Mouse (Mus musculus) CH12.LX (cell line): ENCODE data around the gene Dcp1b. TPM values are rescaled to one million over a fixed set of nuclear protein-coding genes. Genes with fewer than 3 reads are reported as not detected.

Experiments
- DNase-seq: peaks from one replicate; pipeline ENCODE4 v3.0.0-alpha.2; 2013; ENCODE audit errors: extremely low read depth
- H3K27ac ChIP-seq: 2 replicates; pipeline ENCODE4 v1.5.1; 2012; ENCODE audit warnings: low read depth, mild to moderate bottlenecking, control low read depth, moderate library complexity; ENCODE audit not compliant: insufficient read depth
- H3K27me3 ChIP-seq: replicated peaks from 2 replicates; pipeline ENCODE3; 2012; ENCODE audit warnings: inconsistent platforms
- H3K36me3 ChIP-seq, 2 experiments: replicated peaks in 1 of 2; 2 replicates each; pipeline versions ENCODE3 to v1.6.1; 2012; ENCODE audit warnings: inconsistent platforms in 1 of 2, low read length in 1 of 2, mild to moderate bottlenecking in 1 of 2, mixed read lengths in 1 of 2, moderate library complexity in 1 of 2; ENCODE audit not compliant: control insufficient read depth in 1 of 2, insufficient read depth in 1 of 2
- H3K4me1 ChIP-seq, 2 experiments: 2 replicates each; pipeline ENCODE4 v1.6.1; 2012; ENCODE audit warnings: inconsistent platforms in 1 of 2, moderate library complexity in 1 of 2; ENCODE audit not compliant: insufficient read depth in 2 of 2, control insufficient read depth in 1 of 2
- H3K4me2 ChIP-seq: 2 replicates; pipeline ENCODE4 v1.6.1; 2012; ENCODE audit warnings: low read depth, mild to moderate bottlenecking, control low read depth; ENCODE audit not compliant: poor library complexity, insufficient read depth, severe bottlenecking
- H3K4me3 ChIP-seq, 3 experiments: fragments of 150-350 bp in 1 of 3; sonication (generic) in 1 of 3; replicated peaks in 1 of 3; 2 replicates each; pipeline versions ENCODE3 to v1.5.1; 2011 to 2012; ENCODE audit warnings: low read depth in 2 of 3, low read length in 2 of 3, mild to moderate bottlenecking in 2 of 3, moderate library complexity in 2 of 3, control low read depth in 1 of 3, improper control_type of control experiment in 1 of 3, inconsistent platforms in 1 of 3, mixed read lengths in 1 of 3; ENCODE audit not compliant: poor library complexity in 1 of 3
- H3K79me2 ChIP-seq: replicated peaks from 2 replicates; pipeline ENCODE4 v1.6.1; 2012; ENCODE audit warnings: mild to moderate bottlenecking, moderate library complexity; ENCODE audit not compliant: control insufficient read depth, poor library complexity, insufficient read depth, severe bottlenecking; ENCODE audit errors: extremely low read depth
- H3K9ac ChIP-seq: 2 replicates; pipeline ENCODE4 v1.6.1; 2012; ENCODE audit warnings: low read depth, mild to moderate bottlenecking, control low read depth, moderate library complexity; ENCODE audit not compliant: insufficient read depth
- H3K9me3 ChIP-seq: replicated peaks from 2 replicates; pipeline ENCODE3; 2012; ENCODE audit warnings: low read length, inconsistent platforms, mixed read lengths
- CHD2 ChIP-seq: IDR thresholded peaks from 2 replicates; pipeline ENCODE4 v1.6.1; 2011; ENCODE audit warnings: low read length, improper control_type of control experiment
- CTCF ChIP-seq, 2 experiments: IDR thresholded peaks in 1 of 2; conservative IDR thresholded peaks in 1 of 2; 2 replicates each; pipeline ENCODE4 v1.5.1; 2011 to 2012; ENCODE audit warnings: low read depth in 2 of 2, low read length in 2 of 2, improper control_type of control experiment in 1 of 2, inconsistent platforms in 1 of 2, mild to moderate bottlenecking in 1 of 2, moderate library complexity in 1 of 2
- E2F4 ChIP-seq: IDR thresholded peaks from 2 replicates; pipeline ENCODE4 v1.6.1; 2011; ENCODE audit warnings: low read depth, low read length, improper control_type of control experiment; ENCODE audit not compliant: insufficient replicate concordance
- ETS1 ChIP-seq: conservative IDR thresholded peaks from 2 replicates; pipeline ENCODE4 v1.6.1; 2012; ENCODE audit warnings: low read depth, mild to moderate bottlenecking, inconsistent platforms, low read length, improper control_type of control experiment, moderate library complexity
- GABPA ChIP-seq: IDR thresholded peaks from 2 replicates; pipeline ENCODE4 v1.6.1; 2012; ENCODE audit warnings: low read depth, low read length, improper control_type of control experiment, inconsistent platforms; ENCODE audit not compliant: insufficient replicate concordance
- HCFC1 ChIP-seq: IDR thresholded peaks from 2 replicates; pipeline ENCODE4 v1.6.1; 2012; ENCODE audit warnings: low read depth, mild to moderate bottlenecking, inconsistent platforms, low read length, improper control_type of control experiment
- JUN ChIP-seq: IDR thresholded peaks from 2 replicates; pipeline ENCODE4 v1.6.1; 2011; ENCODE audit warnings: low read depth, mild to moderate bottlenecking, low read length, improper control_type of control experiment, moderate library complexity; ENCODE audit not compliant: insufficient read depth
- MAX ChIP-seq: IDR thresholded peaks from 2 replicates; pipeline ENCODE4 v1.6.1; 2011; ENCODE audit warnings: low read length, improper control_type of control experiment
- MYC ChIP-seq: IDR thresholded peaks from 2 replicates; pipeline ENCODE4 v1.6.1; 2011; ENCODE audit warnings: low read depth, mild to moderate bottlenecking, improper control_type of control experiment, low read length
- NRF1 ChIP-seq: IDR thresholded peaks from 2 replicates; pipeline ENCODE4 v1.6.1; 2014; ENCODE audit warnings: low read depth, mild to moderate bottlenecking, inconsistent platforms, low read length, improper control_type of control experiment, moderate library complexity
- RCOR1 ChIP-seq: conservative IDR thresholded peaks from 2 replicates; pipeline ENCODE4 v1.6.1; 2012; ENCODE audit warnings: low read depth, mild to moderate bottlenecking, inconsistent platforms, low read length, improper control_type of control experiment
- SIN3A ChIP-seq: IDR thresholded peaks from 2 replicates; pipeline ENCODE4 v1.6.1; 2012; ENCODE audit warnings: low read length, improper control_type of control experiment, inconsistent platforms
- TCF12 ChIP-seq: IDR thresholded peaks from 2 replicates; pipeline ENCODE4 v1.6.1; 2014; ENCODE audit warnings: low read depth, mild to moderate bottlenecking, inconsistent platforms, low read length, improper control_type of control experiment
- ZC3H11A ChIP-seq: IDR thresholded peaks from 2 replicates; pipeline ENCODE4 v1.6.1; 2012; ENCODE audit warnings: low read depth, mild to moderate bottlenecking, inconsistent platforms, low read length, improper control_type of control experiment
- ZNF384 ChIP-seq: IDR thresholded peaks from 2 replicates; pipeline ENCODE4 v1.6.1; 2012; ENCODE audit warnings: low read depth, low read length, improper control_type of control experiment, inconsistent platforms
- dilution Hi-C: fragments of 300-500 bp; cut with MboI; formaldehyde crosslinking; loops from 2 replicates; pipeline ENCODE4 v1.14.3; 2020; ENCODE audit warnings: low sequenced_read_pairs; ENCODE audit not compliant: extremely low pct_unique_long_range_greater_than_20kb, extremely low pct_ligation_motif_present
- in situ Hi-C: fragments of 300-500 bp; cut with MboI; formaldehyde crosslinking; loops from 3 replicates; pipeline ENCODE4 v1.14.3; 2019; ENCODE audit warnings: low sequenced_read_pairs, low pct_ligation_motif_present, low pct_unique_long_range_greater_than_20kb, mixed read lengths
- polyA plus RNA-seq: library from polyadenylated mRNA; unstranded; fragments of >175 nt; gene quantifications from 2 replicates; pipeline ENCODE4 v1.2.1, GENCODE M21; 2012; ENCODE audit warnings: low read depth; ENCODE audit not compliant: insufficient read length
- total RNA-seq, 2 experiments: library from RNA; depleted of rRNA; stranded (reverse); fragments of 300-350 nt in 1 of 2; fragments of >200 nt in 1 of 2; gene quantifications; 2 replicates each; pipeline ENCODE4 v1.2.3; 2012 to 2014

The Dcp1b gene
- total and polyA plus RNA-seq, 3 experiments, result 1.6 to 2.5 (median 2.2) TPM

DNA sequence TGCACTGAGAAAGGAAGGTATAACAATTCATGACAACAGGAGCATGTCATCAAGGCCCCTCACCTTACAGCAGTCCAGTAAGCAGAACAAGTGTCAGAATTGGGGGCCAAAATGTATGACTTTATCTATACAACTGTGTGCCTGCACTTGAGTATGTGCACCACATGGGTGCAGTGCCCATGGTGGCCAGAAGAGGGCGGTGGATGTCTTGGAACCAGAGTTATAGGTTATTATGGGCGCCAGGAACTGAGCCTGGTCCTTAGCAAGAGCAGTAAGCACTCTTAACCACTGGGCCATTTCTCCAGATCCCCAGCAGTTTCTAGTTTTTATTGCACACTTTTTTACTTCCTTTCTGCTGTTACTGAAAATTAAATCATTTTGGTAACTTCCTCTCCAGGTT, 71.0 kb downstream of the Dcp1b start:
- Histone ChIP-seq H3K4me2 (no peak overlapping the region), H3K27me3 (peaks cover 42% of the 10 kb centered on the region), H3K79me2 (no peaks in the 10 kb centered on the region), H3K9ac (no peak overlapping the region), H3K4me3 (no peak overlapping the region), H3K9me3 (peaks cover 11% of the 10 kb centered on the region), H3K27ac (no peak overlapping the region), H3K4me1 (no peaks in the 10 kb centered on the region), H3K36me3 (no peaks in the 10 kb centered on the region)
- TF ChIP-seq CHD2, result no peak
- peak; percentile 9 to 13; a peak in 2 of 4 replicates for TF ChIP-seq CTCF (conservative IDR thresholded peaks at IDR 0.05 in 1 of 2, IDR thresholded peaks at IDR 0.05 in 1 of 2; ENCODE audit: low read depth in 2 of 2, low read length in 2 of 2)
- in situ Hi-C loops, result no loop called here
- dilution Hi-C loops, result no loop called here
- DNase-seq, result no peak

DNA sequence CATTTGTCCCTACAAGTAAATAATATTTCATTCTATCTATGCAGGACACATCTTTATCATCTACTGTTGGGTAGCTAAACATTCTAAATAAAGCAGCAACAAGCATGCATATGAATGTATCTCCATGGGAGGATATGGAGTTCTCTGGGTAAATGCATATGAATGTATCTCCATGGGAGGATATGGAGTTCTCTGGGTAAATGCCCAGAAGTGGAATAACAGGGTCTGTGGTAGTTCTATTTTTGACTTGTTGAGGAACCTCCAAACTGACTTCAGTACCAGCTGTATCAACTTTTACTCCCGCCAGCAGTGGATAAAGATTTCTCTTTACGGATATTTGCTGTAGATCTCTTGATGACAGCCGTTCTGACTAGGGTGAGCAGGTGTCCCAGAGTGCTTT, 73.5 kb downstream of the Dcp1b start:
- Histone ChIP-seq H3K27ac (no peak overlapping the region), H3K4me2 (no peak overlapping the region), H3K4me3 (no peak overlapping the region), H3K27me3 (peaks cover 42% of the 10 kb centered on the region), H3K9ac (no peak overlapping the region), H3K36me3 (no peaks in the 10 kb centered on the region), H3K79me2 (no peaks in the 10 kb centered on the region), H3K9me3 (peaks cover 14% of the 10 kb centered on the region), H3K4me1 (no peaks in the 10 kb centered on the region)
- no peak for DNase-seq
- no peak for TF ChIP-seq E2F4
- no peak for TF ChIP-seq RCOR1
- TF ChIP-seq SIN3A, result no peak
- no peak for TF ChIP-seq NRF1
- TF ChIP-seq MYC, result no peak
- TF ChIP-seq GABPA, result no peak
- TF ChIP-seq ZC3H11A, result no peak
- no peak for TF ChIP-seq JUN
- TF ChIP-seq TCF12, result no peak
- no peak for TF ChIP-seq ZNF384
- dilution Hi-C loops, result no loop called here
- in situ Hi-C loops, result no loop called here

DNA sequence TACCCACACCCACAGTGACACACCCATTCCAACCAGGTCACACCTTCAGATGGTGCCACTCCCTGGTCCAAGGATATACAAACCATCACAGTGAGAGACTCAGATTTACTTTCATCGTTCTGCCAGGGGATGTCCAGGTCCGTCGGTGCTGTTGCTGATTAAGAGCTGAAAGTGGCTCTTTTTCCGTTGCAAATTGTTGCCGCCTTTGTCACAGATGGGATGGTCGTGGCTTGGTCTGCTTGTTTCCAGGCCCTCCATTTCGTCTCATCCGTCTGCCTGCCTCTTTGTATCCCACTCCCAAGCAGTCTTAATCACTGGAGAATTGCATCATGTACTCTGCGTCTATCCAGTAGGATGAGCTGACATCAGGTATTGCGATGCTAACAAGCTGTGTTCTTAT, 74.7 kb downstream of the Dcp1b start:
- H3K4me1 ChIP-seq, result no peaks in the 10 kb centered on the region
- dilution Hi-C loops (no loop called here), in situ Hi-C loops (no loop called here)
- DNase-seq, result no peak
- no peaks in the 10 kb centered on the region for H3K79me2 ChIP-seq
- no peak overlapping the region for H3K9ac ChIP-seq
- no peak overlapping the region for H3K4me3 ChIP-seq
- peaks cover 14% of the 10 kb centered on the region for H3K9me3 ChIP-seq
- TF ChIP-seq HCFC1, result no peak
- TF ChIP-seq MAX, result no peak
- no peak for TF ChIP-seq ETS1
- no peak for TF ChIP-seq JUN
- no peak overlapping the region for H3K4me2 ChIP-seq
- H3K27me3 ChIP-seq, result peaks cover 44% of the 10 kb centered on the region
- no peak overlapping the region for H3K27ac ChIP-seq
- H3K36me3 ChIP-seq, result no peaks in the 10 kb centered on the region
